Mouse (Mus musculus): Measurements from ENCODE around the gene Medag. TPM values are rescaled to one million over a fixed set of nuclear protein-coding genes. Genes with fewer than 3 reads are reported as not detected.
A peak's percentile ranks its signal among the peaks of the same experiment; 100 is the strongest.

Gene Medag
- 1.2 and 1.4 TPM in 2 replicates for polyA plus RNA-seq (2015; fragmentation: Nextera tagmentation; extraction: Ambion mirVana)

GRCm38 (mm10) chr5:149411509-149412193 is at the start of gene Medag:
Gene Medag (plus strand): TSS chr5:149411749.
- Histone ChIP-seq H3K9me3 (no peaks in the 10 kb centered on the region), H3K4me3 (peak within 1 kb of the TSS; percentile 31), H3K9ac (peak within 1 kb of the TSS; percentile 60), H3K27ac (replicated peaks) (peak within 1 kb of the TSS; percentile 71), H3K27me3 (peaks cover 21% of the 10 kb centered on the region), H3K4me1 (replicated peaks) (peaks cover 24% of the 10 kb centered on the region), H3K36me3 (no peaks in the 10 kb centered on the region), H3K4me2 (peak within 1 kb of the TSS; percentile 59)
- peak; percentile 86 for ATAC-seq (ENCODE audit: low read depth)
- WGBS, result 2% methylated on average over 38 of the region's 38 CpGs

DNA sequence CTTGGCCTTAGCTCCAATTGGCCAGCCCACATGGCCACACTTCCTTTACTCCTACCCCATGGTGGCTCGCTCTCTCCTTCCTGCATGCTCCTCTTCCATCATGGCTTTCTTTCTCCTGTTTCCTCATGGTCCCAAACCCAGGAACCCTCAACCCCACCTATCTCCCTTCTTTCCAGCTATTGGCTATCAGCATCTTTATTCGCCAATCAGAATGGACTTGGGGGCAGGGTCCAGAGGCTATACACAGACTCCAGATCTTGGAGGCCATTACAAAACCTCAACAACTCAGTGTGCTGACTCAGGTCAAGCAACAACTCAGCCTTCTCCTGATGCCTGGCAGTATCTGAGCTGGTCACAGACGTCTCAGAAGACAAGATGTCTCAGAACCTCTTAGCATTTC is 48.9 kb upstream of the Medag start:
- H3K4me1 ChIP-seq (replicated peaks), result no peaks in the 10 kb centered on the region
- H3K36me3 ChIP-seq, result no peaks in the 10 kb centered on the region
- ATAC-seq (ENCODE audit: low read depth), result no peak
- no peak overlapping the region for H3K4me3 ChIP-seq
- no peak overlapping the region for H3K27ac ChIP-seq (replicated peaks)
- 90% methylated on average over 3 of the region's 3 CpGs for WGBS
- H3K27me3 ChIP-seq, result no peaks in the 10 kb centered on the region
- peaks cover 8% of the 10 kb centered on the region; the same call in 1 of the 2 replicates for H3K9me3 ChIP-seq
- H3K9ac ChIP-seq, result no peak overlapping the region
- H3K4me2 ChIP-seq, result no peak overlapping the region

DNA sequence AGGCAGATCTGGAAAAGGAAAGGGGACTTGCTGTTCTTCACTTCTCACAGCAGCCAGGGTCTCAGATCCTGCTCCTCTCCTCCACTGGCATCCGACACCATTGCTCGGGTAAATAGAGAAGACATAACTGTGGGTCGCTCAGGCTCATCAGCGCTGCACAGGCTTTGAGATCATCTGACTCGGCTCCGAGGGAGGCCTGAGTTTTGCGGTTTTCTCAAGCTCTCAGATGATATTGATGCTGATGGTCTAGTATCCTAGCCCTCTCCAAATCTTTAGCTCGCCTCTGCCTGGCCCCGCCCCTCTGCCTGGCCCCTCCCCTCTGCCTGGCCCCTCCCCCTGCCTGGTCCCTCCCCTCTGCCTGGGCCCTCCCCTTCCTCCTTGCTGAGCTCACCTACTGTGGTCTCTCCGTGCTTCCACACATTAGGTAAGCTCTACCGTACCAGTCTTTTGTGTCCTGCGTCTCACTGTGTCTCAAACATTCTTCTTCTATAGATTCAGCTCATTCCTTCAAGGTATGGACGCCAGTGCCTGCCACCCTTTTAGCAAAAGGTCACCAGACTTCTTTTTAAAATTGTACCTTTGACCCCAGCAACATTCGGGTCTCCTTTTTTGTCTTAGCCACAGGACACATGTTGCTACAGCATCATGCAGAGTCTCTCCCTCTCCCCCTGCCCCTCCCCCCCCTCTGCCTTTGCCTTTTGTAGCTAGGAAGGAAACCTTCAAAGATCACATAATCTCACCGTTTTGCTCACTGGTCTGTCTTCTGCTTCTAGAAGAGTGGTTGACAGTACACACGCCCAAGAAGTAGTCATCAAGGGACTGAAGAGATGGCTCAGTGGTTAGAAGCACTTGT is 47.4 kb upstream of the Medag start:
- no peaks in the 10 kb centered on the region for H3K36me3 ChIP-seq
- WGBS, result 63% methylated on average over 16 of the region's 16 CpGs

DNA sequence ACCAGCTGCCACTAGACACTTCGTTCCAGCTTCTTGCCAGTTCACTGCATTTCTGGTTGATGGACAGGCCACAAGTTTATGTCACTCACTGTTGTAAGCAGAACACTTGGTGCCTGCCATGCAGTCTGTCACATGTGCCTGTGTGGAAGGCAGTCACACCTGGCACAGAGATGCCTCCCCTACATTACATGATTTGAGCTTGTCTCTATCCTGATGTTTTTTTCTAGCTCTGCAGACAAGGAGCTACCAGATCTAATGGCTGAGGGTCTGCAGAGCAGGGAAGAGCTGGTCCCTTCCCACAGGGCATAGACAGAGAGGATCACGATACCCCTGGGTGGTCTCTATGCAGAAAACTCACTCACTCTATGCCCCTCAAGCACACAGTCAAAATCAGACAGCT is 44.5 kb upstream of the Medag start:
- Histone ChIP-seq H3K4me2 (no peak overlapping the region), H3K9ac (no peak overlapping the region), H3K4me1 (replicated peaks) (peaks cover 11% of the 10 kb centered on the region; the same call in 1 of the 2 replicates), H3K4me3 (no peak overlapping the region), H3K27ac (replicated peaks) (no peak overlapping the region), H3K9me3 (no peaks in the 10 kb centered on the region), H3K27me3 (no peaks in the 10 kb centered on the region), H3K36me3 (no peaks in the 10 kb centered on the region)
- WGBS, result 86% methylated on average over 2 of the region's 2 CpGs
- no peak for ATAC-seq (ENCODE audit: low read depth)

More for the DNA sequence above, 47.4 kb upstream of the Medag start:
- Histone ChIP-seq H3K4me2 (no peak overlapping the region), H3K9ac (no peak overlapping the region), H3K9me3 (peaks cover 8% of the 10 kb centered on the region; the same call in 1 of the 2 replicates), H3K4me1 (replicated peaks) (peaks cover 5% of the 10 kb centered on the region; the same call in 1 of the 2 replicates), H3K27me3 (no peaks in the 10 kb centered on the region), H3K27ac (replicated peaks) (no peak overlapping the region), H3K4me3 (no peak overlapping the region)
- ATAC-seq (ENCODE audit: low read depth), result no peak

DNA sequence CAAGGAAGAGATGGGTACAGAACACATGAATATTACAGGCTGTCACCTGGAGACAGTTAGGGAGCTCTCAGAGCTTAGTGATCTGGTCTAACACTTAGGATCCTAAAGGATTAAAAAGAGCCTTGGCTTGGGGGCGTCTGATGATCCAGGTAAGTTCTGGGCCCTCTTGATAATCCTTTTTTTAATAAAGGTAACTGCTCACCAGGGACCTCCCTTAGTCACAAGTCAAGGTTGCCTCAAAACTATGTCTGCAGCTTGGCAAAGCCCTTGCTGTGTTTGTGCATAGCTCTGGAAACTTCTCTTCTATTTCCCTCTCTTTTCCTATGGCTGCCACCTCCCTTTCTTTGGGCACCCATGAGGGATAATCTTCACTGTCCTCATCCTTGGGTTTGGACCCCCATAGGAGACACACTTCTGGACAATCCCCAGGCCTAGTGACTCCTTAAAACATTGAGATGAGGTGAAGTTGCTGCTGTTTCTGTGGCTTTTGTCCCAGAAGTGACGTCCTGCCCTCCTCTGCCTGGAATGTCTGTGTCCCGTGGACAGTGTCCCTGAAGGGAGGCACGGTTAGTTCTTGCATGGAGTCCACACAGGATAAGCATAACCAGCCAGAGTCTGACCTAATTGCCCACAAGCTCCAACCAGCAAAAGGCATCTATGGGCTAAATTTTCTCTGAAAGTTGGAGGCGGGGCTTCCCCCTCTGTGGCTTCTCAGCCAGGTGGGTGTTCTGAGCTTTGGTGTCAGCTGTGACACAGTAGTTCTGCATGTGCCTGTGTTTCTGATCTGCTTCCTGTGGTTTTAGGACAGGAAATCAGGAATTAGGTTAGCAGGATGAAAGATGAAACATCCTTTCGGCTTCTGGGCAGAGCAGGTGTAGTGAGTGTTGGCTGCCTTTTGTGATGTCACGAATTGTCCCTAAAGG is 43.7 kb upstream of the Medag start:
- no peak overlapping the region for H3K9ac ChIP-seq
- no peak overlapping the region for H3K4me3 ChIP-seq
- no peak for ATAC-seq (ENCODE audit: low read depth)
- peaks cover 14% of the 10 kb centered on the region; the same call in 1 of the 2 replicates for H3K4me1 ChIP-seq (replicated peaks)
- H3K9me3 ChIP-seq, result no peaks in the 10 kb centered on the region
- 74% methylated on average over 7 of the region's 7 CpGs for WGBS
- H3K27me3 ChIP-seq, result no peaks in the 10 kb centered on the region
- no peak overlapping the region for H3K4me2 ChIP-seq
- H3K36me3 ChIP-seq, result no peaks in the 10 kb centered on the region
- H3K27ac ChIP-seq (replicated peaks), result no peak overlapping the region

GRCm38 (mm10) chr5:149368575-149369312 is 42.8 kb upstream of the Medag start:
- H3K4me3 ChIP-seq, result no peak overlapping the region
- H3K27ac ChIP-seq (replicated peaks), result peak overlapping the region; percentile 52; the same call in 1 of the 2 replicates
- H3K4me2 ChIP-seq, result no peak overlapping the region
- no peaks in the 10 kb centered on the region for H3K27me3 ChIP-seq
- peaks cover 23% of the 10 kb centered on the region; the same call in 1 of the 2 replicates for H3K4me1 ChIP-seq (replicated peaks)
- ATAC-seq (ENCODE audit: low read depth), result no peak
- no peaks in the 10 kb centered on the region for H3K36me3 ChIP-seq
- 75% methylated on average over 12 of the region's 12 CpGs for WGBS
- H3K9ac ChIP-seq, result no peak overlapping the region
- no peaks in the 10 kb centered on the region for H3K9me3 ChIP-seq

- Histone ChIP-seq H3K4me3 (no peak overlapping the region), H3K4me2 (no peak overlapping the region)
- WGBS, result 69% methylated on average over 21 of the region's 21 CpGs
Observed at GRCm38 (mm10) chr5:149369373-149370035, 42.0 kb upstream of the Medag start.

GRCm38 (mm10) chr5:149372018-149372417 is 39.5 kb upstream of the Medag start:
- no peak for ATAC-seq (ENCODE audit: low read depth)
- Histone ChIP-seq H3K4me2 (no peak overlapping the region), H3K36me3 (no peaks in the 10 kb centered on the region), H3K27ac (replicated peaks) (no peak overlapping the region), H3K4me1 (replicated peaks) (peaks cover 53% of the 10 kb centered on the region), H3K9me3 (no peaks in the 10 kb centered on the region), H3K27me3 (no peaks in the 10 kb centered on the region), H3K9ac (no peak overlapping the region), H3K4me3 (no peak overlapping the region)
- 82% methylated on average over 8 of the region's 8 CpGs for WGBS

More at GRCm38 (mm10) chr5:149369373-149370035, 42.0 kb upstream of the Medag start:
- Histone ChIP-seq H3K27me3 (no peaks in the 10 kb centered on the region), H3K27ac (replicated peaks) (peak overlapping the region; percentile 52; the same call in 1 of the 2 replicates), H3K4me1 (replicated peaks) (peaks cover 31% of the 10 kb centered on the region; the same call in 1 of the 2 replicates), H3K9me3 (no peaks in the 10 kb centered on the region), H3K36me3 (no peaks in the 10 kb centered on the region), H3K9ac (no peak overlapping the region)
- no peak for ATAC-seq (ENCODE audit: low read depth)

- Histone ChIP-seq H3K4me2 (no peak overlapping the region), H3K36me3 (no peaks in the 10 kb centered on the region), H3K27me3 (no peaks in the 10 kb centered on the region), H3K9ac (no peak overlapping the region), H3K4me1 (replicated peaks) (peaks cover 63% of the 10 kb centered on the region), H3K9me3 (no peaks in the 10 kb centered on the region), H3K4me3 (no peak overlapping the region), H3K27ac (replicated peaks) (peak overlapping the region; percentile 67)
- 29% methylated on average over 9 of the region's 9 CpGs for WGBS
- peak; percentile 34; the same call in 1 of the 2 replicates for ATAC-seq (ENCODE audit: low read depth)
Observed at GRCm38 (mm10) chr5:149373224-149373623, 38.3 kb upstream of the Medag start.

GRCm38 (mm10) chr5:149374026-149374425 is 37.5 kb upstream of the Medag start:
- peaks cover 68% of the 10 kb centered on the region for H3K4me1 ChIP-seq (replicated peaks)
- H3K4me3 ChIP-seq, result no peak overlapping the region
- ATAC-seq (ENCODE audit: low read depth), result no peak
- H3K9me3 ChIP-seq, result no peaks in the 10 kb centered on the region
- peak overlapping the region; percentile 3 for H3K27ac ChIP-seq (replicated peaks)
- H3K27me3 ChIP-seq, result no peaks in the 10 kb centered on the region
- H3K9ac ChIP-seq, result no peak overlapping the region
- H3K4me2 ChIP-seq, result no peak overlapping the region
- H3K36me3 ChIP-seq, result no peaks in the 10 kb centered on the region
- WGBS, result 77% methylated on average over 7 of the region's 7 CpGs
